18 mouse cellular contexts compared by ENCODE assay signal in genomic region chr2:102099702-102100450, GRCm38 (mm10).
A peak's percentile ranks its signal among the peaks of the same experiment; 100 is the strongest.
DNase-seq lines count a peak whose midpoint lies in the region; ATAC-seq and TF ChIP-seq lines count a peak whose summit lies in the region.
"Had no signal": no experiment of that assay in that cellular context is flagged by ENCODE, and none has a peak within 500 bp of the region (broad histone marks: within the 10 kb centered on the region; RNA-seq: fewer than 3 reads in every experiment).

No protein-coding gene starts in this region.

- no peak overlapping the region for H3K4me3 ChIP-seq in heart, adult 2 months
- H3K4me3 ChIP-seq in kidney, postnatal 0 days (replicated peaks; ENCODE audit: low read depth, low read length), result no peak overlapping the region
- H3K4me3 ChIP-seq in E14TG2a.4 (replicated peaks; ENCODE audit: low read length), result peak overlapping the region; percentile 35
- H3K4me3 ChIP-seq: embryonic facial prominence, embryonic 15.5 days; forebrain, embryonic 10.5 days; hindbrain, embryonic 13.5 days; limb, embryonic 13.5 days had no signal

- ATAC-seq in kidney, postnatal 0 days (replicated peaks; ENCODE audit: low FRiP score, low read depth), result no peak; the same call in 1 of the 2 replicates
- ATAC-seq: midbrain, embryonic 16.5 days had no signal

- no peaks in the 10 kb centered on the region for H3K79me2 ChIP-seq in heart, adult 2 months (replicated peaks; ENCODE audit: control insufficient read depth, insufficient read depth, low read length)

- no peak overlapping the region for H3K9ac ChIP-seq in heart, adult 2 months (ENCODE audit: low read depth, low read length)
- no peak overlapping the region for H3K9ac ChIP-seq in kidney, postnatal 0 days (ENCODE audit: low read depth, low read length)
- H3K9ac ChIP-seq: embryonic facial prominence, embryonic 15.5 days; hindbrain, embryonic 13.5 days; limb, embryonic 13.5 days; liver, embryonic 14.5 days had no signal

- no peak for TF ChIP-seq POLR2A in heart, adult 2 months (IDR thresholded peaks at IDR 0.05; ENCODE audit: insufficient read depth, low read depth, low read length)

- peaks cover 2% of the 10 kb centered on the region; the same call in 1 of the 2 replicates for H3K4me1 ChIP-seq in heart, adult 2 months (ENCODE audit: control insufficient read depth, insufficient read depth, low read length)
- no peaks in the 10 kb centered on the region for H3K4me1 ChIP-seq in kidney, postnatal 0 days (replicated peaks; ENCODE audit: insufficient read depth, low read length)
- H3K4me1 ChIP-seq in E14TG2a.4 (replicated peaks; ENCODE audit: low read depth, low read length), result peaks cover 64% of the 10 kb centered on the region

- TF ChIP-seq EP300 in heart, adult 2 months (IDR thresholded peaks at IDR 0.05; ENCODE audit: insufficient read depth, low read depth, low read length), result no peak

- no peak overlapping the region; the same call in 1 of the 2 replicates for H3K27ac ChIP-seq in heart, adult 2 months
- H3K27ac ChIP-seq in kidney, postnatal 0 days, result no peak overlapping the region
- H3K27ac ChIP-seq: embryonic facial prominence, embryonic 15.5 days; forebrain, embryonic 10.5 days; hindbrain, embryonic 13.5 days; limb, embryonic 13.5 days; liver, embryonic 14.5 days had no signal

- no peaks in the 10 kb centered on the region for H3K9me3 ChIP-seq in kidney, postnatal 0 days (replicated peaks; ENCODE audit: low read length)
- no peaks in the 10 kb centered on the region for H3K9me3 ChIP-seq in E14TG2a.4 (ENCODE audit: low read length)
- H3K9me3 ChIP-seq: embryonic facial prominence, embryonic 15.5 days; forebrain, embryonic 10.5 days; hindbrain, embryonic 13.5 days; limb, embryonic 13.5 days; megakaryocyte, embryonic 14.5 days had no signal

- no peak overlapping the region for H3K4me2 ChIP-seq in kidney, postnatal 0 days (ENCODE audit: low read length)
- H3K4me2 ChIP-seq: embryonic facial prominence, embryonic 15.5 days; hindbrain, embryonic 13.5 days; limb, embryonic 13.5 days had no signal

- DNase-seq in heart, adult 8-10 months (ENCODE audit: low spot score), result peak; percentile 23
- no peak for DNase-seq in heart, adult 2 months
- DNase-seq in kidney, postnatal 0 days (ENCODE audit: low spot score), result peak; percentile 46
- DNase-seq in kidney, adult 18-20 months, result no peak
- DNase-seq in lung, postnatal 36 days, result peak; percentile 41
- no peak for DNase-seq in cerebellum, postnatal 36 days
- DNase-seq: adrenal gland, postnatal 36 days; B cell, adult 2 months; cerebellum, adult 8-10 months; embryo, embryonic 11 days had no signal

- no peaks in the 10 kb centered on the region for H3K36me3 ChIP-seq in heart, adult 2 months (ENCODE audit: control insufficient read depth, insufficient read depth, low read length)
- no peaks in the 10 kb centered on the region for H3K36me3 ChIP-seq in kidney, postnatal 0 days (ENCODE audit: insufficient read depth, low read length)
- H3K36me3 ChIP-seq in E14TG2a.4 (ENCODE audit: insufficient read depth, low read length), result peaks cover 20% of the 10 kb centered on the region
- H3K36me3 ChIP-seq: embryonic facial prominence, embryonic 15.5 days had no signal

- no peaks in the 10 kb centered on the region for H3K27me3 ChIP-seq in heart, adult 2 months (ENCODE audit: control insufficient read depth, insufficient read depth, low read length)
- no peaks in the 10 kb centered on the region for H3K27me3 ChIP-seq in kidney, postnatal 0 days (ENCODE audit: insufficient read depth, low read length)
- H3K27me3 ChIP-seq in E14TG2a.4 (ENCODE audit: insufficient read depth, low read length), result no peaks in the 10 kb centered on the region
- H3K27me3 ChIP-seq: embryonic facial prominence, embryonic 15.5 days; hindbrain, embryonic 13.5 days; limb, embryonic 13.5 days had no signal

- TF ChIP-seq CTCF in heart, adult 2 months (IDR thresholded peaks at IDR 0.05), result no peak
- no peak for TF ChIP-seq CTCF in kidney, postnatal 0 days (IDR thresholded peaks at IDR 0.05; ENCODE audit: low read depth)
- TF ChIP-seq CTCF in E14TG2a.4 (conservative IDR thresholded peaks at IDR 0.05; ENCODE audit: low read length), result no peak

- intact Hi-C loops in heart, adult 2 months (cut with DNase I), result no loop called here

- WGBS in heart, adult 2 months, result 62% methylated on average over 14 of the region's 14 CpGs
- WGBS in kidney, postnatal 0 days, result 67% methylated on average over 14 of the region's 14 CpGs

Comparison
In these comparisons a context has a peak if more than half of its experiments do, and no peak if none do; other contexts are left out.
1. DNase-seq: peak in heart, adult 8-10 months (single experiment), kidney, postnatal 0 days (single experiment) and lung, postnatal 36 days (single experiment); none in heart, adult 2 months (0 of 2), kidney, adult 18-20 months (single experiment) and cerebellum, postnatal 36 days (0 of 2).